Mouse (Mus musculus) right cerebral cortex, postnatal 4 days (tissue): Measurements from ENCODE around the gene Krt6a.
"Not testable (repeated sequence)": the region's sequence is repeated elsewhere in the genome, so short reads cannot be mapped to it uniquely, and the experiment has no call there.

ENCODE experiments used
- DNase-seq: peaks from one replicate; pipeline ENCODE4 v3.0.0-alpha.2; 2022

Krt6a gene

GRCm38 (mm10) chr15:101694207-101694606 lies at the start of gene Krt6a:
Gene Krt6a, minus strand, starts transcription at chr15:101694307.
- no peak for DNase-seq

GRCm38 (mm10) chr15:101742711-101743110 lies 48.6 kb upstream of the Krt6a start, which contains the start of gene Krt71:
Gene Krt71, minus strand, starts transcription at chr15:101743109.
- no peak for DNase-seq

GRCm38 (mm10) chr15:101737786-101738185 lies 43.7 kb upstream of the Krt6a start:
- no peak for DNase-seq

GRCm38 (mm10) chr15:101730653-101731052 lies 36.5 kb upstream of the Krt6a start:
- DNase-seq, result no peak

- DNase-seq, result no peak
Measured at GRCm38 (mm10) chr15:101724686-101725085, 30.6 kb upstream of the Krt6a start.

GRCm38 (mm10) chr15:101715831-101716230 lies 21.7 kb upstream of the Krt6a start:
- no peak for DNase-seq

- DNase-seq, result no peak
Measured at GRCm38 (mm10) chr15:101714356-101714755, 20.2 kb upstream of the Krt6a start.

- DNase-seq, result no peak
Measured at GRCm38 (mm10) chr15:101713731-101714130, 19.6 kb upstream of the Krt6a start.

- no peak for DNase-seq
Measured at GRCm38 (mm10) chr15:101712720-101713119, 18.6 kb upstream of the Krt6a start, which contains the start of gene Krt5. Gene Krt5, minus strand, starts transcription at chr15:101712898.

GRCm38 (mm10) chr15:101708683-101709082 lies 14.6 kb upstream of the Krt6a start:
- no peak for DNase-seq

- no peak for DNase-seq
Measured at GRCm38 (mm10) chr15:101707454-101707853, 13.3 kb upstream of the Krt6a start.

GRCm38 (mm10) chr15:101704066-101704465 lies 10.0 kb upstream of the Krt6a start:
- DNase-seq, result no peak

- DNase-seq, result no peak
Measured at GRCm38 (mm10) chr15:101702380-101702779, 8.3 kb upstream of the Krt6a start.

GRCm38 (mm10) chr15:101699866-101700265 lies 5.8 kb upstream of the Krt6a start:
- no peak for DNase-seq

- no peak for DNase-seq
Measured at GRCm38 (mm10) chr15:101699192-101699591, 5.1 kb upstream of the Krt6a start.

- DNase-seq, result no peak
Measured at GRCm38 (mm10) chr15:101697326-101698188, 3.5 kb upstream of the Krt6a start.

GRCm38 (mm10) chr15:101690460-101690859 lies 3.6 kb downstream of the Krt6a start:
- not testable (repeated sequence) for DNase-seq

- no peak for DNase-seq
Measured at GRCm38 (mm10) chr15:101688161-101688560, 5.9 kb downstream of the Krt6a start.

GRCm38 (mm10) chr15:101680187-101680586 lies 13.9 kb downstream of the Krt6a start, which contains the start of gene Krt6b:
Gene Krt6b, minus strand, starts transcription at chr15:101680287.
- no peak for DNase-seq

GRCm38 (mm10) chr15:101675978-101676377 lies 18.1 kb downstream of the Krt6a start:
- no peak for DNase-seq

- no peak for DNase-seq
Measured at GRCm38 (mm10) chr15:101652736-101653265, 41.3 kb downstream of the Krt6a start.

GRCm38 (mm10) chr15:101647280-101647679 lies 46.8 kb downstream of the Krt6a start, which contains the start of gene Gm5478:
Gene Gm5478, minus strand, starts transcription at chr15:101647380.
- no peak for DNase-seq
